ENCODE assay signal across 8 mouse cellular contexts in the genomic region with DNA sequence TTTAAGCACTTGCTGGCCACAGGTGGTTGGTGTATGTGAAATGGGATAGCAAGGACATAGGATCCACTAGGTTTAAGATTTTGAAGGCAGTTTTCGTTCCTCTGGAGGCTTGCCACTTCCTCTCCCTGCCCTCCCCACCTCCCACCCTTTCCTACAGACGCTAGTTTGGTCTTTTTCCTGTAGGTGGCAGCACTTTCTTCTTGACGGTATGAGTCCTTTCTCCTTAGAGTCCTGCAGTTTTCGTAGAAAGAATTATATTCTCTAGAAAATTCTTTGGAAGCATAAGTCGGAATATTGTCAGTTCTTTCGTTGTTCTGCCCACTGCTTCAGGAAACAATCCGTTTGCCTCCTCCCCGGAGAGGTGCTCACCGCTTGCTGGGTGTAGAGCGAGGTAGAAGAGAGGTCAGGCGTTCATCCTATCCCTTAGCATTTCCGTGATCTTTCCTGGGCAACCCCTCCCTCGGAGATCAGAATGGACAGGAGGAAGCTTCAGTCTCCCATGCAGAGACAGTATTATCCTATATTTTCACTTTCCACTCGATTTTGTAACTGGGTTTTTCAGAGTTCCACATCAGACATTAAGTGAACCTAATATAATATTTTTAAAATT.
A peak's percentile ranks its signal among the peaks of the same experiment; 100 is the strongest.
DNase-seq lines count a peak whose midpoint lies in the region; ATAC-seq and TF ChIP-seq lines count a peak whose summit lies in the region.
"Not testable (repeated sequence)": the region's sequence is repeated elsewhere in the genome, so short reads cannot be mapped to it uniquely, and the experiment has no call there.

No protein-coding gene starts in this region.

- TF ChIP-seq RAD21 in MEL (IDR thresholded peaks at IDR 0.05; ENCODE audit: low read depth, low read length): peak; percentile 33

- not testable (repeated sequence) for H3K9ac ChIP-seq in MEL (ENCODE audit: control insufficient read depth, low read depth, low read length, poor library complexity, severe bottlenecking); forebrain, postnatal 0 days; liver, adult 2 months (ENCODE audit: low read depth, low read length); midbrain, postnatal 0 days (replicated peaks; ENCODE audit: low read length, poor library complexity, severe bottlenecking); stomach, embryonic 14.5 days (replicated peaks; ENCODE audit: low read depth, low read length)

- TF ChIP-seq CTCF in MEL (IDR thresholded peaks at IDR 0.05 in 2 of 3, conservative IDR thresholded peaks at IDR 0.05 in 1 of 3; ENCODE audit: control insufficient read depth in 1 of 3, insufficient read depth in 1 of 3, low read depth in 2 of 3, low read length in 3 of 3, poor library complexity in 1 of 3, severe bottlenecking in 1 of 3): peak in 1 of 3 experiments; percentile 19; a peak in 1 of 6 replicates
- TF ChIP-seq CTCF in forebrain, postnatal 0 days (IDR thresholded peaks at IDR 0.05; ENCODE audit: low read depth): peak; percentile 46
- not testable (repeated sequence) for TF ChIP-seq CTCF in liver, adult 2 months (IDR thresholded peaks at IDR 0.05; ENCODE audit: low read depth, low read length)
- peak; percentile 55 for TF ChIP-seq CTCF in midbrain, postnatal 0 days (IDR thresholded peaks at IDR 0.05)

- H3K4me3 ChIP-seq in MEL (ENCODE audit: control insufficient read depth in 1 of 2, insufficient read depth in 1 of 2, low read depth in 2 of 2, low read length in 2 of 2); forebrain, postnatal 0 days (ENCODE audit: low read depth, low read length); liver, adult 2 months (ENCODE audit: insufficient read depth, low read depth, low read length); midbrain, postnatal 0 days (ENCODE audit: low read depth, low read length); stomach, embryonic 14.5 days (ENCODE audit: low read depth, low read length): not testable (repeated sequence)

- H3K27ac ChIP-seq in MEL (ENCODE audit: control insufficient read depth, low read depth, low read length); forebrain, postnatal 0 days (ENCODE audit: low read depth, low read length); liver, adult 2 months (replicated peaks; ENCODE audit: insufficient read depth, low read depth, low read length); midbrain, postnatal 0 days (ENCODE audit: low read depth, low read length); stomach, embryonic 14.5 days (ENCODE audit: low read length): not testable (repeated sequence)

- TF ChIP-seq POLR2A in MEL (IDR thresholded peaks at IDR 0.05; ENCODE audit: control insufficient read depth in 1 of 2, insufficient read depth in 1 of 2, low read depth in 1 of 2, low read length in 2 of 2, poor library complexity in 1 of 2); liver, adult 2 months (IDR thresholded peaks at IDR 0.05; ENCODE audit: extremely low read depth, insufficient read depth, low read length): not testable (repeated sequence)

- not testable (repeated sequence) for DNase-seq in MEL (ENCODE audit: low read depth, low spot score)
- peak; percentile 27 for DNase-seq in cerebellum, adult 8-10 months
- DNase-seq in forebrain, postnatal 0 days: peak; percentile 42
- DNase-seq in heart, postnatal 4 days: peak; percentile 47
- DNase-seq in kidney, postnatal 10 days: peak; percentile 64
- peak; percentile 20 for DNase-seq in liver, adult 2 months (ENCODE audit: extremely low read depth, low read depth, low spot score)
- DNase-seq in midbrain, postnatal 0 days (ENCODE audit: low spot score): peak; percentile 47

- WGBS in forebrain, postnatal 0 days: 23% methylated on average over 14 of the region's 14 CpGs
- 30% methylated on average over 14 of the region's 14 CpGs for WGBS in liver, adult 2 months
- WGBS in midbrain, postnatal 0 days: 19% methylated on average over 14 of the region's 14 CpGs
- 21% methylated on average over 13 of the region's 14 CpGs for WGBS in stomach, embryonic 14.5 days

- H3K27me3 ChIP-seq in MEL (ENCODE audit: control insufficient read depth in 1 of 2, insufficient read depth in 2 of 2, low read length in 2 of 2); forebrain, postnatal 0 days (ENCODE audit: insufficient read depth, low read length); liver, adult 2 months (ENCODE audit: control insufficient read depth, insufficient read depth, low read length); midbrain, postnatal 0 days (ENCODE audit: insufficient read depth, low read length); stomach, embryonic 14.5 days (ENCODE audit: control insufficient read depth, insufficient read depth, low read length): not testable (repeated sequence)

- H3K4me1 ChIP-seq in MEL (ENCODE audit: control insufficient read depth in 1 of 2, insufficient read depth in 2 of 2, low read length in 2 of 2); forebrain, postnatal 0 days (ENCODE audit: insufficient read depth); liver, adult 2 months (ENCODE audit: control insufficient read depth, insufficient read depth, low read length); midbrain, postnatal 0 days (ENCODE audit: insufficient read depth, low read length); stomach, embryonic 14.5 days (ENCODE audit: control insufficient read depth, insufficient read depth, low read length): not testable (repeated sequence)

- H3K4me2 ChIP-seq in forebrain, postnatal 0 days (ENCODE audit: low read depth): peak overlapping the region; percentile 29
- peak overlapping the region; percentile 15; the same call in 1 of the 2 replicates for H3K4me2 ChIP-seq in midbrain, postnatal 0 days (ENCODE audit: low read depth, low read length, poor library complexity, severe bottlenecking)
- H3K4me2 ChIP-seq in stomach, embryonic 14.5 days (replicated peaks; ENCODE audit: low read depth, low read length): peak overlapping the region; percentile 16; the same call in 1 of the 2 replicates

- H3K9me3 ChIP-seq in MEL (replicated peaks; ENCODE audit: insufficient read depth, low read length); forebrain, postnatal 0 days (ENCODE audit: low read length); midbrain, postnatal 0 days (ENCODE audit: low read length); stomach, embryonic 14.5 days (ENCODE audit: control insufficient read depth, low read depth, low read length): not testable (repeated sequence)

- not testable (repeated sequence) for H3K36me3 ChIP-seq in MEL (ENCODE audit: control insufficient read depth in 1 of 2, insufficient read depth in 2 of 2, low read length in 2 of 2); forebrain, postnatal 0 days (ENCODE audit: insufficient read depth); liver, adult 2 months (ENCODE audit: control insufficient read depth, insufficient read depth, low read length); midbrain, postnatal 0 days (ENCODE audit: insufficient read depth, low read length); stomach, embryonic 14.5 days (ENCODE audit: control insufficient read depth, insufficient read depth, low read length)

- not testable (repeated sequence) for H3K79me2 ChIP-seq in MEL (ENCODE audit: control insufficient read depth, insufficient read depth, low read length, poor library complexity); liver, adult 2 months (ENCODE audit: control insufficient read depth, insufficient read depth, low read length)

- not testable (repeated sequence) for TF ChIP-seq EP300 in MEL (IDR thresholded peaks at IDR 0.05; ENCODE audit: low read depth in 1 of 2, low read length in 2 of 2)

- peak; percentile 86 for ATAC-seq in forebrain, postnatal 0 days
- ATAC-seq in midbrain, postnatal 0 days (ENCODE audit: low FRiP score): peak; percentile 77; the same call in 1 of the 2 replicates
- ATAC-seq in stomach, embryonic 14.5 days (ENCODE audit: insufficient number of reproducible peaks, insufficient read depth, low FRiP score, low read depth): not testable (repeated sequence)

TF ChIP-seq in MEL, 35 proteins besides CTCF, POLR2A, EP300 and RAD21:
- TF ChIP-seq SMC3 (IDR thresholded peaks at IDR 0.05; ENCODE audit: low read depth, low read length): peak; percentile 29; the same call in 1 of the 2 replicates
